Mouse (Mus musculus) CH12.LX (cell line): Measurements from ENCODE around the gene E4f1.

Experiments
- EP300 ChIP-seq: IDR thresholded peaks from 2 replicates; pipeline ENCODE4 v1.6.1; 2011; ENCODE audit warnings: low read length, improper control_type of control experiment
- ETS1 ChIP-seq: conservative IDR thresholded peaks from 2 replicates; pipeline ENCODE4 v1.6.1; 2012; ENCODE audit warnings: low read depth, mild to moderate bottlenecking, inconsistent platforms, low read length, improper control_type of control experiment, moderate library complexity
- JUND ChIP-seq: conservative IDR thresholded peaks from 2 replicates; pipeline ENCODE4 v1.6.1; 2011; ENCODE audit warnings: low read depth, low read length, improper control_type of control experiment
- POLR2A ChIP-seq: IDR thresholded peaks from 2 replicates; pipeline ENCODE4 v1.6.1; 2011; ENCODE audit warnings: low read depth, mild to moderate bottlenecking, improper control_type of control experiment, low read length
- TBP ChIP-seq: conservative IDR thresholded peaks from 2 replicates; pipeline ENCODE4 v1.6.1; 2011; ENCODE audit warnings: low read depth, low read length, improper control_type of control experiment
- ZMIZ1 ChIP-seq: IDR thresholded peaks from 2 replicates; pipeline ENCODE4 v1.6.1; 2012; ENCODE audit warnings: low read depth, mild to moderate bottlenecking, inconsistent platforms, low read length, improper control_type of control experiment

- TF ChIP-seq TBP (no peak), ZMIZ1 (no peak), JUND (no peak), POLR2A (no peak), EP300 (no peak), ETS1 (no peak)
Measured at GRCm38 (mm10) chr17:24490399-24490798, 20.3 kb upstream of the E4f1 start.
